Mouse (Mus musculus): ENCODE results near the gene Styx. TPM values are rescaled to one million over a fixed set of nuclear protein-coding genes. Genes with fewer than 3 reads are reported as not detected.

The Styx gene
- polyA plus RNA-seq, 1 experiment from 2014 or later, result 22.9 TPM

Small RNA genes within 50 kb of the gene (microRNA-seq; reads per million reads assigned to microRNA genes)
- not detected for gene Gm25353

Other genes starting within 250 kb of the Styx start
- 0.09 and 0.10 TPM in 2 replicates for gene Gpr137c, start 131.4 kb upstream of the Styx start, polyA plus RNA-seq (2015; fragmentation: Nextera tagmentation; extraction: Ambion mirVana)
- gene Txndc16, start 130.8 kb upstream of the Styx start, polyA plus RNA-seq (2015; fragmentation: Nextera tagmentation; extraction: Ambion mirVana), result 1.2 and 1.7 TPM in 2 replicates
- gene Ero1l, start 32.3 kb upstream of the Styx start, polyA plus RNA-seq (2015; fragmentation: Nextera tagmentation; extraction: Ambion mirVana), result 35.0 and 46.9 TPM in 2 replicates
- gene Psmc6, start 21.3 kb upstream of the Styx start, polyA plus RNA-seq (2015; fragmentation: Nextera tagmentation; extraction: Ambion mirVana), result 112 and 143 TPM in 2 replicates
- 31.9 and 39.9 TPM in 2 replicates for gene Gnpnat1, start 53.8 kb downstream of the Styx start, polyA plus RNA-seq (2015; fragmentation: Nextera tagmentation; extraction: Ambion mirVana)
- 31.6 and 35.4 TPM in 2 replicates for gene Fermt2, start 179.0 kb downstream of the Styx start, polyA plus RNA-seq (2015; fragmentation: Nextera tagmentation; extraction: Ambion mirVana)